Mouse (Mus musculus) ES-E14 (cell line): ENCODE measurements at regions not wholly inside any gene's neighbourhood (a gene's known extent, or its start where the extent isn't known, plus 50 kb on each side); places are given as distances from the start of the nearest gene placed in this dataset.
A peak's percentile ranks its signal among the peaks of the same experiment; 100 is the strongest.

Experiments
- DNase-seq: peaks from one replicate; pipeline ENCODE4 v3.0.0-alpha.2; 2013; ENCODE audit warnings: low read depth, low spot score
- H3K27ac ChIP-seq: 2 replicates; pipeline ENCODE4 v1.5.1; 2012; ENCODE audit warnings: low read depth, mild to moderate bottlenecking, low read length, moderate library complexity, mixed read lengths; ENCODE audit not compliant: poor library complexity, insufficient read depth, severe bottlenecking
- H3K36me3 ChIP-seq: 2 replicates; pipeline ENCODE4 v1.6.1; 2012; ENCODE audit warnings: mild to moderate bottlenecking, low read length, moderate library complexity, mixed read lengths; ENCODE audit not compliant: control insufficient read depth, poor library complexity, insufficient read depth, severe bottlenecking
- H3K4me1 ChIP-seq, 2 experiments: fragments of 150-350 bp in 1 of 2; sonication (generic) in 1 of 2; 2 replicates each; pipeline ENCODE4 v1.6.1; 2012; ENCODE audit warnings: low read length in 2 of 2, mild to moderate bottlenecking in 1 of 2, mixed read lengths in 1 of 2; ENCODE audit not compliant: control insufficient read depth in 2 of 2, insufficient read depth in 2 of 2, poor library complexity in 1 of 2
- H3K4me3 ChIP-seq, 2 experiments: fragments of 150-350 bp in 1 of 2; sonication (generic) in 1 of 2; 2 replicates each; pipeline ENCODE4 v1.5.1; 2012; ENCODE audit warnings: low read length in 2 of 2, low read depth in 1 of 2, mild to moderate bottlenecking in 1 of 2, mixed read lengths in 1 of 2; ENCODE audit not compliant: insufficient read depth in 1 of 2, poor library complexity in 1 of 2, severe bottlenecking in 1 of 2
- H3K9ac ChIP-seq: 2 replicates; pipeline ENCODE4 v1.6.1; 2012; ENCODE audit warnings: low read depth, mild to moderate bottlenecking, low read length, mixed read lengths; ENCODE audit not compliant: poor library complexity, insufficient read depth, severe bottlenecking
- H3K9me3 ChIP-seq: fragments of 150-350 bp; sonication (generic); 2 replicates; pipeline ENCODE4 v1.6.1; 2012; ENCODE audit warnings: low read depth, mild to moderate bottlenecking, low read length; ENCODE audit not compliant: control insufficient read depth, insufficient read depth
- CHD2 ChIP-seq: IDR thresholded peaks from 2 replicates; pipeline ENCODE4 v1.6.1; 2014; ENCODE audit warnings: mild to moderate bottlenecking, low read depth, low read length, inconsistent platforms
- HCFC1 ChIP-seq: IDR thresholded peaks from 2 replicates; pipeline ENCODE4 v1.6.1; 2012; ENCODE audit warnings: low read length, inconsistent platforms, borderline replicate concordance; ENCODE audit not compliant: insufficient read depth
- MAFK ChIP-seq: IDR thresholded peaks from 2 replicates; pipeline ENCODE4 v1.6.1; 2014; ENCODE audit warnings: mild to moderate bottlenecking, low read depth, low read length, inconsistent platforms; ENCODE audit not compliant: insufficient read depth
- ZC3H11A ChIP-seq: IDR thresholded peaks from 2 replicates; pipeline ENCODE4 v1.6.1; 2012; ENCODE audit warnings: low read depth, mild to moderate bottlenecking, inconsistent platforms, low read length, borderline replicate concordance
- ZNF384 ChIP-seq: IDR thresholded peaks from 2 replicates; pipeline ENCODE4 v1.6.1; 2012; ENCODE audit warnings: low read depth, low read length, inconsistent platforms
- in situ Hi-C, 2 experiments: fragments of 600-800 bp; cut with MboI; formaldehyde crosslinking; loops; one replicate each; pipeline ENCODE4 v1.15.1; 2025; ENCODE audit warnings: low sequenced_read_pairs in 2 of 2, inconsistent platforms in 1 of 2; ENCODE audit not compliant: unreplicated experiment in 2 of 2

DNA sequence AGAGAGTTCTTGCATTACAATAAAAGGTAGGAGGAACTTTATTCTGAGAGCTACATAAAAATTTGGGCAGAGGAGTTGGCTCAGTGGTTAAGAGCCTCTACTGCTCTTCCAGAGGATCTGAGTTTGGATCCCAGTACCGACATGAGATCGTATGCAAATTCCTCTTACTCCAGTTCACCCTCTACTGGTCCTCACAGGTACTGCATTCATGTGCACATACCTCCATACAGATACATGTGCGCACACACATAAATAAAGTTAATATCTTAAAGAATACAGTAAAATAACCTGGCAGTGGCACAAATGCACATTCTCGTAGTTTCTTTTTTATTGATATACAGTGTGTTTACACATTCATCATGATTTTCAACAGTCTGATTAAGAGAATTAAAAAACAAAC lies 232.4 kb downstream of the Vps13c start:
- in situ Hi-C loops, result no loop called here
- H3K4me3 ChIP-seq, result no peak overlapping the region
- peak; percentile 8 for DNase-seq

GRCm38 (mm10) chr9:68077329-68077728 lies 237.1 kb downstream of the Vps13c start:
- no peak overlapping the region for H3K27ac ChIP-seq
- no peaks in the 10 kb centered on the region for H3K9me3 ChIP-seq
- H3K4me3 ChIP-seq, result no peak overlapping the region
- H3K4me1 ChIP-seq, result no peaks in the 10 kb centered on the region
- in situ Hi-C loops, result no loop called here
- no peaks in the 10 kb centered on the region for H3K36me3 ChIP-seq
- TF ChIP-seq HCFC1, result no peak
- no peak for TF ChIP-seq MAFK
- no peak for TF ChIP-seq ZNF384
- no peak for TF ChIP-seq CHD2
- TF ChIP-seq ZC3H11A, result no peak
- no peak for DNase-seq
- no peak overlapping the region for H3K9ac ChIP-seq

More for the DNA sequence above, 232.4 kb downstream of the Vps13c start:
- TF ChIP-seq ZNF384 (no peak), CHD2 (no peak), ZC3H11A (no peak), HCFC1 (no peak), MAFK (no peak)
- no peaks in the 10 kb centered on the region for H3K4me1 ChIP-seq
- H3K27ac ChIP-seq, result no peak overlapping the region
- H3K36me3 ChIP-seq, result no peaks in the 10 kb centered on the region
- no peak overlapping the region for H3K9ac ChIP-seq
- H3K9me3 ChIP-seq, result no peaks in the 10 kb centered on the region

GRCm38 (mm10) chr9:68083341-68083740 lies 243.1 kb downstream of the Vps13c start:
- no peak overlapping the region for H3K27ac ChIP-seq
- in situ Hi-C loops, result no loop called here

GRCm38 (mm10) chr9:68084966-68085365 lies 244.8 kb downstream of the Vps13c start:
- Histone ChIP-seq H3K4me3 (no peak overlapping the region), H3K9ac (no peak overlapping the region), H3K36me3 (no peaks in the 10 kb centered on the region), H3K4me1 (no peaks in the 10 kb centered on the region), H3K27ac (no peak overlapping the region), H3K9me3 (no peaks in the 10 kb centered on the region)
- no peak for DNase-seq
- no peak for TF ChIP-seq HCFC1
- no peak for TF ChIP-seq CHD2
- no peak for TF ChIP-seq ZC3H11A
- in situ Hi-C loops, result no loop called here

More at GRCm38 (mm10) chr9:68083341-68083740, 243.1 kb downstream of the Vps13c start:
- TF ChIP-seq CHD2 (no peak), ZNF384 (no peak), ZC3H11A (no peak), MAFK (no peak), HCFC1 (no peak)
- H3K36me3 ChIP-seq, result no peaks in the 10 kb centered on the region
- no peak overlapping the region for H3K9ac ChIP-seq
- H3K4me1 ChIP-seq, result no peaks in the 10 kb centered on the region
- H3K9me3 ChIP-seq, result no peaks in the 10 kb centered on the region
- H3K4me3 ChIP-seq, result no peak overlapping the region
- no peak for DNase-seq

DNA sequence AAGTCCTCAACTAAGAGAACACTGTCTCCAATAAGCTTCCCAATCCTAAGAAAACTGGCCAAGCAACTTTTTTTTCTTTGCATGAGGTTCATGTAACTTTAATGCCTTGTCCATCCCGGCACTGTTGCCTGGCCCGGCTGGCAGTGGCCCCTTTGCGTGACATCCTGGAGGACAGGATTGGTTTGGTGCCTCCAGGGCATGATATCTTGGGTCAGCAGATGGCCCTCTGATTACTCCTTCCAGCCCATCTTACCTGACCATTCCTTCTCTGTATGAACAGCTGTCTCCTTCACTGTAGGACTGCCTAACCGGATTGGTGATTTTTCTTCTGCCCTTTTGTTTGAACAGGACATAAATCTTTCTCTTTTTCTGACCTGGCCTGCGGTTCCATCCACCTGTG lies 254.4 kb downstream of the Vps13c start:
- H3K9ac ChIP-seq, result no peak overlapping the region
- no peaks in the 10 kb centered on the region for H3K36me3 ChIP-seq
- in situ Hi-C loops, result no loop called here
- no peaks in the 10 kb centered on the region for H3K9me3 ChIP-seq
- H3K27ac ChIP-seq, result no peak overlapping the region
- no peak for DNase-seq
- no peaks in the 10 kb centered on the region; a peak in 1 of 4 replicates for H3K4me1 ChIP-seq
- no peak overlapping the region for H3K4me3 ChIP-seq
- TF ChIP-seq MAFK (no peak), ZC3H11A (no peak), CHD2 (no peak), HCFC1 (no peak), ZNF384 (no peak)
